Mouse (Mus musculus): Measurements from ENCODE around the gene Sidt1. TPM values are rescaled to one million over a fixed set of nuclear protein-coding genes. Genes with fewer than 3 reads are reported as not detected.
A peak's percentile ranks its signal among the peaks of the same experiment; 100 is the strongest.
"Not testable (repeated sequence)": the region's sequence is repeated elsewhere in the genome, so short reads cannot be mapped to it uniquely, and the experiment has no call there.

Sidt1 gene
- total RNA-seq, 2 experiments from 2014 or later, result 1.7 TPM; not detected in 1

- ATAC-seq (replicated peaks; ENCODE audit: low FRiP score, low TSS enrichment, poor library complexity, severe bottlenecking), result peak; percentile 98
These were observed 19.6 kb downstream of the Sidt1 start for GRCm38 (mm10) chr16:44313422-44313821.

- no peak for ATAC-seq (replicated peaks; ENCODE audit: low FRiP score, low TSS enrichment, poor library complexity, severe bottlenecking)
These were observed 27.4 kb downstream of the Sidt1 start for GRCm38 (mm10) chr16:44305606-44306005.

GRCm38 (mm10) chr16:44303822-44304221 lies 29.2 kb downstream of the Sidt1 start:
- no peak for ATAC-seq (replicated peaks; ENCODE audit: low FRiP score, low TSS enrichment, poor library complexity, severe bottlenecking)

- ATAC-seq (replicated peaks; ENCODE audit: low FRiP score, low TSS enrichment, poor library complexity, severe bottlenecking), result peak; percentile 81
These were observed 30.7 kb downstream of the Sidt1 start for GRCm38 (mm10) chr16:44302126-44302892.

GRCm38 (mm10) chr16:44299438-44300093 lies 33.4 kb downstream of the Sidt1 start:
- no peak for ATAC-seq (replicated peaks; ENCODE audit: low FRiP score, low TSS enrichment, poor library complexity, severe bottlenecking)

- ATAC-seq (replicated peaks; ENCODE audit: low FRiP score, low TSS enrichment, poor library complexity, severe bottlenecking), result no peak
These were observed 39.0 kb downstream of the Sidt1 start for GRCm38 (mm10) chr16:44293960-44294359.

- not testable (repeated sequence) for ATAC-seq (replicated peaks; ENCODE audit: low FRiP score, low TSS enrichment, poor library complexity, severe bottlenecking)
These were observed 40.3 kb downstream of the Sidt1 start for GRCm38 (mm10) chr16:44292681-44293080.

GRCm38 (mm10) chr16:44289004-44289648 lies 43.9 kb downstream of the Sidt1 start:
- no peak for ATAC-seq (replicated peaks; ENCODE audit: low FRiP score, low TSS enrichment, poor library complexity, severe bottlenecking)

- 0 out of 2 replicates have a peak, but pooled peaks have one; percentile 52 for ATAC-seq (replicated peaks; ENCODE audit: low FRiP score, low TSS enrichment, poor library complexity, severe bottlenecking)
These were observed 45.5 kb downstream of the Sidt1 start for GRCm38 (mm10) chr16:44287356-44287950.

- no peak for ATAC-seq (replicated peaks; ENCODE audit: low FRiP score, low TSS enrichment, poor library complexity, severe bottlenecking)
These were observed 50.2 kb downstream of the Sidt1 start for GRCm38 (mm10) chr16:44282614-44283325.

GRCm38 (mm10) chr16:44282036-44282435 lies 51.0 kb downstream of the Sidt1 start:
- no peak for ATAC-seq (replicated peaks; ENCODE audit: low FRiP score, low TSS enrichment, poor library complexity, severe bottlenecking)

- no peak for ATAC-seq (replicated peaks; ENCODE audit: low FRiP score, low TSS enrichment, poor library complexity, severe bottlenecking)
These were observed 52.2 kb downstream of the Sidt1 start for GRCm38 (mm10) chr16:44280806-44281205.

- no peak for ATAC-seq (replicated peaks; ENCODE audit: low FRiP score, low TSS enrichment, poor library complexity, severe bottlenecking)
These were observed 55.8 kb downstream of the Sidt1 start for GRCm38 (mm10) chr16:44277212-44277611.

- no peak for ATAC-seq (replicated peaks; ENCODE audit: low FRiP score, low TSS enrichment, poor library complexity, severe bottlenecking)
These were observed 61.5 kb downstream of the Sidt1 start for GRCm38 (mm10) chr16:44271371-44272038.

- ATAC-seq (replicated peaks; ENCODE audit: low FRiP score, low TSS enrichment, poor library complexity, severe bottlenecking), result no peak
These were observed 62.4 kb downstream of the Sidt1 start for GRCm38 (mm10) chr16:44270606-44271005.

- no peak for ATAC-seq (replicated peaks; ENCODE audit: low FRiP score, low TSS enrichment, poor library complexity, severe bottlenecking)
These were observed 63.4 kb downstream of the Sidt1 start for GRCm38 (mm10) chr16:44269578-44269977.

- no peak for ATAC-seq (replicated peaks; ENCODE audit: low FRiP score, low TSS enrichment, poor library complexity, severe bottlenecking)
These were observed 64.3 kb downstream of the Sidt1 start for GRCm38 (mm10) chr16:44268541-44269215.

- ATAC-seq (replicated peaks; ENCODE audit: low FRiP score, low TSS enrichment, poor library complexity, severe bottlenecking), result peak; percentile 55; the same call in 1 of the 2 replicates
These were observed 67.4 kb downstream of the Sidt1 start for GRCm38 (mm10) chr16:44265562-44265961.

All from megakaryocyte-erythroid progenitor cell, adult 5-6 weeks (primary cell).